Mouse (Mus musculus): ENCODE results near the gene Olfr605. TPM values are rescaled to one million over a fixed set of nuclear protein-coding genes. Genes with fewer than 3 reads are reported as not detected.

The Olfr605 gene
- total and polyA plus RNA-seq, 3 experiments, result 0.22 TPM; not detected in 2

- 0 out of 2 replicates have a peak, but pooled peaks cover 4% of the 10 kb centered on the region for H3K27me3 ChIP-seq (ENCODE audit: insufficient read depth, low read length)
- no peaks in the 10 kb centered on the region for H3K36me3 ChIP-seq (replicated peaks)
- no peak overlapping the region for H3K4me3 ChIP-seq (ENCODE audit: low read depth, low read length)
- H3K9me3 ChIP-seq (replicated peaks), result no peaks in the 10 kb centered on the region
- H3K4me1 ChIP-seq (ENCODE audit: insufficient read depth, low read depth, low read length), result no peaks in the 10 kb centered on the region
- no peak for DNase-seq (ENCODE audit: low spot score)
- TF ChIP-seq TAL1 (conservative IDR thresholded peaks at IDR 0.05; ENCODE audit: low read depth, low read length) (no peak), POLR2AphosphoS5 (IDR thresholded peaks at IDR 0.05; ENCODE audit: insufficient replicate concordance, low read depth, low read length) (no peak), GATA1 (IDR thresholded peaks at IDR 0.05; ENCODE audit: borderline replicate concordance, low read length) (no peak), CTCF (IDR thresholded peaks at IDR 0.05; ENCODE audit: low read depth, low read length) (no peak), GATA2 (IDR thresholded peaks at IDR 0.05; ENCODE audit: borderline replicate concordance, low read depth, low read length) (no peak)
- no peak for ATAC-seq (ENCODE audit: extremely low read depth, insufficient number of reproducible peaks, low FRiP score, poor library complexity, severe bottlenecking)
These were observed 46.3 kb downstream of the Olfr605 start for GRCm38 (mm10) chr7:103398981-103399380.

- no peak for ATAC-seq (ENCODE audit: extremely low read depth, insufficient number of reproducible peaks, low FRiP score, poor library complexity, severe bottlenecking)
- H3K9me3 ChIP-seq (replicated peaks), result no peaks in the 10 kb centered on the region
These were observed 47.5 kb downstream of the Olfr605 start for GRCm38 (mm10) chr7:103397758-103398157.

More at GRCm38 (mm10) chr7:103397758-103398157, 47.5 kb downstream of the Olfr605 start:
- no peaks in the 10 kb centered on the region for H3K4me1 ChIP-seq (ENCODE audit: insufficient read depth, low read depth, low read length)
- H3K36me3 ChIP-seq (replicated peaks), result no peaks in the 10 kb centered on the region
- H3K4me3 ChIP-seq (ENCODE audit: low read depth, low read length), result no peak overlapping the region
- 0 out of 2 replicates have a peak, but pooled peaks cover 4% of the 10 kb centered on the region for H3K27me3 ChIP-seq (ENCODE audit: insufficient read depth, low read length)
- TF ChIP-seq GATA1 (IDR thresholded peaks at IDR 0.05; ENCODE audit: borderline replicate concordance, low read length) (no peak), CTCF (IDR thresholded peaks at IDR 0.05; ENCODE audit: low read depth, low read length) (no peak), TAL1 (conservative IDR thresholded peaks at IDR 0.05; ENCODE audit: low read depth, low read length) (no peak)
- DNase-seq (ENCODE audit: low spot score), result no peak

Other genes starting within 250 kb of the Olfr605 start
Only the 20 nearest of the 29 such genes appear.
- not detected in 2 replicates for gene Olfr596, start 139.8 kb downstream of the Olfr605 start, total RNA-seq (2014; fragmentation: Nextera tagmentation)
- 0.06 TPM in 1 of 2 replicates, not detected in the other for gene Olfr596, start 139.8 kb downstream of the Olfr605 start, total RNA-seq (2017)
- not detected in 2 replicates for gene Olfr596, start 139.8 kb downstream of the Olfr605 start, polyA plus RNA-seq (2012)
- gene Olfr597, start 129.1 kb downstream of the Olfr605 start, total RNA-seq (2014; fragmentation: Nextera tagmentation), result not detected in 2 replicates
- gene Olfr597, start 129.1 kb downstream of the Olfr605 start, total RNA-seq (2017), result 0.38 TPM in 1 of 2 replicates, not detected in the other
- gene Olfr597, start 129.1 kb downstream of the Olfr605 start, polyA plus RNA-seq (2012), result not detected in 2 replicates
- gene Olfr598, start 121.9 kb downstream of the Olfr605 start, total RNA-seq (2014; fragmentation: Nextera tagmentation), result not detected in 2 replicates
- gene Olfr598, start 121.9 kb downstream of the Olfr605 start, total RNA-seq (2017), result not detected in 2 replicates
- not detected in 2 replicates for gene Olfr598, start 121.9 kb downstream of the Olfr605 start, polyA plus RNA-seq (2012)
- gene Olfr599, start 109.5 kb downstream of the Olfr605 start, total RNA-seq (2014; fragmentation: Nextera tagmentation), result not detected in 2 replicates
- gene Olfr599, start 109.5 kb downstream of the Olfr605 start, total RNA-seq (2017), result 0.71 TPM in 1 of 2 replicates, not detected in the other
- gene Olfr599, start 109.5 kb downstream of the Olfr605 start, polyA plus RNA-seq (2012), result not detected in 2 replicates
- not detected in 2 replicates for gene Olfr600, start 95.8 kb downstream of the Olfr605 start, total RNA-seq (2014; fragmentation: Nextera tagmentation)
- gene Olfr600, start 95.8 kb downstream of the Olfr605 start, total RNA-seq (2017), result 0.06 and 0.11 TPM in 2 replicates
- gene Olfr600, start 95.8 kb downstream of the Olfr605 start, polyA plus RNA-seq (2012), result not detected in 2 replicates
- gene Olfr601, start 82.8 kb downstream of the Olfr605 start, total RNA-seq (2014; fragmentation: Nextera tagmentation), result not detected in 2 replicates
- 0.11 TPM in 1 of 2 replicates, not detected in the other for gene Olfr601, start 82.8 kb downstream of the Olfr605 start, total RNA-seq (2017)
- not detected in 2 replicates for gene Olfr601, start 82.8 kb downstream of the Olfr605 start, polyA plus RNA-seq (2012)
- not detected in 2 replicates for gene Olfr603, start 59.3 kb downstream of the Olfr605 start, total RNA-seq (2014; fragmentation: Nextera tagmentation)
- not detected in 2 replicates for gene Olfr603, start 59.3 kb downstream of the Olfr605 start, total RNA-seq (2017)
- not detected in 2 replicates for gene Olfr603, start 59.3 kb downstream of the Olfr605 start, polyA plus RNA-seq (2012)
- not detected in 2 replicates for gene Usp17lc, start 30.4 kb downstream of the Olfr605 start, total RNA-seq (2014; fragmentation: Nextera tagmentation)
- gene Usp17lc, start 30.4 kb downstream of the Olfr605 start, total RNA-seq (2017), result 0.06 and 0.16 TPM in 2 replicates
- gene Usp17lc, start 30.4 kb downstream of the Olfr605 start, polyA plus RNA-seq (2012), result not detected in 2 replicates
- not detected in 2 replicates for gene Olfr606, start 3.6 kb upstream of the Olfr605 start, total RNA-seq (2014; fragmentation: Nextera tagmentation)
- 0.27 and 0.29 TPM in 2 replicates for gene Olfr606, start 3.6 kb upstream of the Olfr605 start, total RNA-seq (2017)
- not detected in 2 replicates for gene Olfr606, start 3.6 kb upstream of the Olfr605 start, polyA plus RNA-seq (2012)
- not detected in 2 replicates for gene Olfr607, start 18.7 kb upstream of the Olfr605 start, total RNA-seq (2014; fragmentation: Nextera tagmentation)
- under 0.01 and 0.11 TPM in 2 replicates for gene Olfr607, start 18.7 kb upstream of the Olfr605 start, total RNA-seq (2017)
- gene Olfr607, start 18.7 kb upstream of the Olfr605 start, polyA plus RNA-seq (2012), result not detected in 2 replicates
- gene Olfr608, start 24.4 kb upstream of the Olfr605 start, total RNA-seq (2014; fragmentation: Nextera tagmentation), result not detected in 2 replicates
- gene Olfr608, start 24.4 kb upstream of the Olfr605 start, total RNA-seq (2017), result not detected in 2 replicates
- gene Olfr608, start 24.4 kb upstream of the Olfr605 start, polyA plus RNA-seq (2012), result not detected in 2 replicates
- not detected in 2 replicates for gene Olfr609, start 52.6 kb upstream of the Olfr605 start, total RNA-seq (2014; fragmentation: Nextera tagmentation)
- not detected in 2 replicates for gene Olfr609, start 52.6 kb upstream of the Olfr605 start, total RNA-seq (2017)
- gene Olfr609, start 52.6 kb upstream of the Olfr605 start, polyA plus RNA-seq (2012), result not detected in 2 replicates
- gene Olfr610, start 66.7 kb upstream of the Olfr605 start, total RNA-seq (2014; fragmentation: Nextera tagmentation), result not detected in 2 replicates
- gene Olfr610, start 66.7 kb upstream of the Olfr605 start, total RNA-seq (2017), result 0.11 and 0.12 TPM in 2 replicates
- not detected in 2 replicates for gene Olfr610, start 66.7 kb upstream of the Olfr605 start, polyA plus RNA-seq (2012)
- gene Olfr611, start 75.4 kb upstream of the Olfr605 start, total RNA-seq (2014; fragmentation: Nextera tagmentation), result not detected in 2 replicates
- 0.17 TPM in 1 of 2 replicates, not detected in the other for gene Olfr611, start 75.4 kb upstream of the Olfr605 start, total RNA-seq (2017)
- not detected in 2 replicates for gene Olfr611, start 75.4 kb upstream of the Olfr605 start, polyA plus RNA-seq (2012)
- gene Olfr612, start 97.3 kb upstream of the Olfr605 start, total RNA-seq (2014; fragmentation: Nextera tagmentation), result not detected in 2 replicates
- gene Olfr612, start 97.3 kb upstream of the Olfr605 start, total RNA-seq (2017), result 0.35 TPM in 1 of 2 replicates, not detected in the other
- not detected in 2 replicates for gene Olfr612, start 97.3 kb upstream of the Olfr605 start, polyA plus RNA-seq (2012)
- not detected in 2 replicates for gene Olfr613, start 102.6 kb upstream of the Olfr605 start, total RNA-seq (2014; fragmentation: Nextera tagmentation)
- 0.05 TPM in 1 of 2 replicates, not detected in the other for gene Olfr613, start 102.6 kb upstream of the Olfr605 start, total RNA-seq (2017)
- gene Olfr613, start 102.6 kb upstream of the Olfr605 start, polyA plus RNA-seq (2012), result not detected in 2 replicates
- gene Olfr615, start 110.6 kb upstream of the Olfr605 start, total RNA-seq (2014; fragmentation: Nextera tagmentation), result not detected in 2 replicates
- gene Olfr615, start 110.6 kb upstream of the Olfr605 start, total RNA-seq (2017), result 0.12 TPM in 1 of 2 replicates, not detected in the other
- gene Olfr615, start 110.6 kb upstream of the Olfr605 start, polyA plus RNA-seq (2012), result not detected in 2 replicates
- gene Olfr616, start 123.7 kb upstream of the Olfr605 start, total RNA-seq (2014; fragmentation: Nextera tagmentation), result not detected in 2 replicates
- 0.55 TPM in 1 of 2 replicates, not detected in the other for gene Olfr616, start 123.7 kb upstream of the Olfr605 start, total RNA-seq (2017)
- not detected in 2 replicates for gene Olfr616, start 123.7 kb upstream of the Olfr605 start, polyA plus RNA-seq (2012)
- not detected in 2 replicates for gene Olfr617, start 127.6 kb upstream of the Olfr605 start, total RNA-seq (2014; fragmentation: Nextera tagmentation)
- gene Olfr617, start 127.6 kb upstream of the Olfr605 start, total RNA-seq (2017), result 0.49 TPM in 1 of 2 replicates, not detected in the other
- gene Olfr617, start 127.6 kb upstream of the Olfr605 start, polyA plus RNA-seq (2012), result not detected in 2 replicates
- not detected in 2 replicates for gene Olfr618, start 144.7 kb upstream of the Olfr605 start, total RNA-seq (2014; fragmentation: Nextera tagmentation)
- 0.05 TPM in 1 of 2 replicates, not detected in the other for gene Olfr618, start 144.7 kb upstream of the Olfr605 start, total RNA-seq (2017)
- not detected in 2 replicates for gene Olfr618, start 144.7 kb upstream of the Olfr605 start, polyA plus RNA-seq (2012)

All from G1E (cell line).